Mouse (Mus musculus): ENCODE results near the gene Tlr3. TPM values are rescaled to one million over a fixed set of nuclear protein-coding genes. Genes with fewer than 3 reads are reported as not detected.

Tlr3 gene
- polyA plus RNA-seq, 1 experiment from 2014 or later, result 2.2 TPM

DNA sequence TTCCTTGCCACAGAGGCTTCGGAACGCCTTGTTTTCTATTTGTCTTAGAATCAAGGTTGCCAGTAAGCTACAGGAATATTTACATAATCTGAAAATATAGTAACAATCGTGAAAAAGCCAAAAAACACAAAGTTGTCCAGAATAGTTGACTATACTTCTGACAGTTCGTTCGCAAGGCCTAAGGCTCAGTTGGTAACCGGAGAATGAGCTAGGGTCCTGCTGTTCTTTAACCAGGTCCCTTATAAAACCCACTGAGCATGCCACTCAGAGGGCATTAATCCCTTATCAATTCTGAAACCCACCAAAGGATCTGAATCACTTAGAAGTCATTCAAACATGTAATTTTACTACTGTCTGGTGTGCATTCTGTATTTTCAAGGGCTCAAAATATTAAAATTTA, 55.1 kb downstream of the Tlr3 start:
- Histone ChIP-seq H3K4me3 (no peak overlapping the region), H3K4me2 (no peak overlapping the region), H3K27ac (ENCODE audit: poor library complexity, severe bottlenecking) (no peak overlapping the region), H3K27me3 (replicated peaks) (no peaks in the 10 kb centered on the region), H3K4me1 (replicated peaks) (no peaks in the 10 kb centered on the region; the same call in 1 of the 2 replicates), H3K9me3 (replicated peaks) (no peaks in the 10 kb centered on the region), H3K36me3 (0 out of 2 replicates have a peak, but pooled peaks cover 4% of the 10 kb centered on the region), H3K9ac (no peak overlapping the region)
- WGBS, result 84% methylated on average over 6 of the region's 6 CpGs
- no peak for ATAC-seq (ENCODE audit: insufficient number of reproducible peaks, low FRiP score)

Other genes starting within 250 kb of the Tlr3 start
- gene F11, start 149.0 kb downstream of the Tlr3 start, polyA plus RNA-seq (2016; fragmentation: Nextera tagmentation; extraction: Ambion mirVana), result not detected in 2 replicates
- not detected in 2 replicates for gene Klkb1, start 116.2 kb downstream of the Tlr3 start, polyA plus RNA-seq (2016; fragmentation: Nextera tagmentation; extraction: Ambion mirVana)
- not detected in 2 replicates for gene Gm45753, start 102.6 kb downstream of the Tlr3 start, polyA plus RNA-seq (2016; fragmentation: Nextera tagmentation; extraction: Ambion mirVana)
- 0.56 and 0.85 TPM in 2 replicates for gene Cyp4v3, start 77.9 kb downstream of the Tlr3 start, polyA plus RNA-seq (2016; fragmentation: Nextera tagmentation; extraction: Ambion mirVana)
- 5.4 TPM in 2 replicates for gene Fam149a, start 28.8 kb downstream of the Tlr3 start, polyA plus RNA-seq (2016; fragmentation: Nextera tagmentation; extraction: Ambion mirVana)
- 458 and 494 TPM in 2 replicates for gene Sorbs2, start 96.7 kb upstream of the Tlr3 start, polyA plus RNA-seq (2016; fragmentation: Nextera tagmentation; extraction: Ambion mirVana)